Mouse (Mus musculus) forebrain, postnatal 0 days (tissue): ENCODE measurements around the gene Rel. TPM values are rescaled to one million over a fixed set of nuclear protein-coding genes. Genes with fewer than 3 reads are reported as not detected.

Source experiments
- ATAC-seq: fragments of 200-750 bp; cut with Nextera tagmentation; 2 replicates; pipeline ENCODE4 v1.8.0; 2017; ENCODE audit warnings: mild to moderate bottlenecking, moderate library complexity
- DNase-seq: peaks from one replicate; pipeline ENCODE4 v3.0.0-alpha.2; 2015
- H3K27ac ChIP-seq: fragments of 300-500 bp; sonication (generic); 2 replicates; pipeline ENCODE4 v1.5.1; 2014; ENCODE audit warnings: low read depth, mild to moderate bottlenecking, antibody characterized with exemption, low read length, moderate library complexity, mixed read lengths
- H3K27me3 ChIP-seq: fragments of 300-500 bp; sonication (generic); 2 replicates; pipeline ENCODE4 v1.6.1; 2014; ENCODE audit warnings: mild to moderate bottlenecking, low read length, mixed read lengths; ENCODE audit not compliant: insufficient read depth
- H3K36me3 ChIP-seq: fragments of 300-500 bp; sonication (generic); 2 replicates; pipeline ENCODE4 v1.6.1; 2014; ENCODE audit warnings: mild to moderate bottlenecking, moderate library complexity; ENCODE audit not compliant: insufficient read depth
- H3K4me1 ChIP-seq: fragments of 300-500 bp; sonication (generic); 2 replicates; pipeline ENCODE4 v1.6.1; 2014; ENCODE audit warnings: antibody characterized with exemption; ENCODE audit not compliant: insufficient read depth
- H3K4me2 ChIP-seq: fragments of 300-500 bp; sonication (generic); 2 replicates; pipeline ENCODE4 v1.6.1; 2014; ENCODE audit warnings: low read depth, mild to moderate bottlenecking, moderate library complexity
- H3K4me3 ChIP-seq: fragments of 300-500 bp; sonication (generic); 2 replicates; pipeline ENCODE4 v1.5.1; 2014; ENCODE audit warnings: low read depth, low read length, mixed read lengths
- H3K9ac ChIP-seq: fragments of 300-500 bp; sonication (generic); 2 replicates; pipeline ENCODE4 v1.6.1; 2014; ENCODE audit warnings: mild to moderate bottlenecking
- H3K9me3 ChIP-seq: fragments of 300-500 bp; sonication (generic); 2 replicates; pipeline ENCODE4 v1.6.1; 2016; ENCODE audit warnings: low read length
- CTCF ChIP-seq: sonication (generic); IDR thresholded peaks from 2 replicates; pipeline ENCODE4 v1.5.1; 2016; ENCODE audit warnings: antibody characterized with exemption, control low read depth, low read depth
- WGBS: fragments of 180-500 bp; shearing (Covaris S2); extraction: QIAGEN DNeasy Blood & Tissue Kit; methylation state at CpG from one replicate; pipeline ENCODE4 v1.1.7; 2014; 5-methylcytosine and 5-hydroxymethylcytosine counted together
- polyA plus RNA-seq: library from polyadenylated mRNA; unstranded; fragments of >200 nt; fragmentation: Nextera tagmentation; extraction: Ambion mirVana; gene quantifications from 2 replicates; pipeline ENCODE4 v1.2.1, GENCODE M21; 2015
- total RNA-seq: library from RNA; depleted of rRNA; stranded (reverse); fragments of >200 nt; gene quantifications from 2 replicates; pipeline ENCODE4 v1.2.3, GENCODE M21; 2014; rRNA removed

Rel gene
- total and polyA plus RNA-seq, 2 experiments from 2014 or later = 0.39 to 0.48 TPM

DNA sequence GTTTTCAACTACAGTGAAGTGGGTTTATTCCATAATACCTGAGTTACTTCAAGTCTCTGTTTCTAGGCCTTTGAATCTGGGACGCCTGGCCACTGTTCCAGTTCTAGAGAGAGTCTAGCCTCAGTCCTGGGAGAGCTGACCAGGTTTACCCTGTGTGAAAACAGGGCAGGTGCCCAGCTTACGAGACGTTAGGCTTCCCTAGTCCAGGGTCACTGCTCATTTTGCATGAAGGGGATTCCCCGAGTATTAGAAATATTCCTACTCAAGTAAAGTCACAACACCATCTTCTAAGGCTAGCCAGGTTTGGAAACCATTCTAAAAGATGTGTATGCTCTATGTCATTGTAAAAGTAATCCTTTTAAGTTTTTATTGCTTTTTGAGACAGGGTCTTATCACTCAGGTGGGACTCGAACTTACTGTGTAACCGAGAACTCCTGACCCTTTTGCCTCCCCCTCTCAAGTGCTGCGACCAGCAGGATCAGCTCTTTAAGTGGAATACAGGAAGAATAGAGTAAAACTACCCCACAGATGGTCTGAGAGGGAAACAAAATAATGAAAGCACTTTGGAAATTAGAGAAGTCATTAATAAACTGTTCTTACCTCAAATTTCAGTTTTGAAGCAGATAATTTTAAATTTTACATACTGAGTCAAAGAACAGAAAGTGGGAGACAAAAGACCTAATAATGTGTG, 66.0 kb downstream of the Rel start:
- 79% methylated on average over 7 of the region's 7 CpGs for WGBS
- H3K4me3 ChIP-seq = no peak overlapping the region
- H3K27me3 ChIP-seq = no peaks in the 10 kb centered on the region
- H3K4me1 ChIP-seq = no peaks in the 10 kb centered on the region
- H3K36me3 ChIP-seq = peaks cover 25% of the 10 kb centered on the region
- ATAC-seq (no peak), DNase-seq (no peak)
- H3K27ac ChIP-seq = no peak overlapping the region
- TF ChIP-seq CTCF = no peak
- no peaks in the 10 kb centered on the region for H3K9me3 ChIP-seq
- no peak overlapping the region for H3K4me2 ChIP-seq
- no peak overlapping the region for H3K9ac ChIP-seq

DNA sequence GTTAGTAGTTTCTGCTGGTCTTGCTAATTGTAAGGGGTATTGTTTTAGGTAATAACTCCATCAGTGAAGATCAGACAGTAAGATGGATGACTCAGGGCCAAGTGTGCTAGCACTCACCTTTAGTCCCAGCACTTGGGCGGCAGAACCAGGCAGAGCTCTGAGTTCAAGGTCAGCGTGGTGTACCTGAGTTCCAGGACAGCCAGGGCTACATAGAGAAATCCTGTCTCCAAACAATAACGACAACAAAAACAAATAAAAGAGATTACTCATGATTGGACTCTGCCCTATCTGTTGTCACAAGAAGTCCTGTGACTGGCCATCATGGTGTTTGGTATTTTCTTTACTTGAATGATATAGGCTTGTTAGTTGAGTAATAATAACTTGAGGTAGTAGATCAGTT, 68.9 kb downstream of the Rel start:
- Histone ChIP-seq H3K27ac (no peak overlapping the region), H3K9ac (no peak overlapping the region), H3K4me3 (no peak overlapping the region), H3K4me1 (no peaks in the 10 kb centered on the region), H3K36me3 (peaks cover 8% of the 10 kb centered on the region), H3K27me3 (no peaks in the 10 kb centered on the region), H3K4me2 (no peak overlapping the region), H3K9me3 (no peaks in the 10 kb centered on the region)
- WGBS = 93% methylated on average over 3 of the region's 3 CpGs
- ATAC-seq (no peak), DNase-seq (no peak)
- no peak for TF ChIP-seq CTCF

DNA sequence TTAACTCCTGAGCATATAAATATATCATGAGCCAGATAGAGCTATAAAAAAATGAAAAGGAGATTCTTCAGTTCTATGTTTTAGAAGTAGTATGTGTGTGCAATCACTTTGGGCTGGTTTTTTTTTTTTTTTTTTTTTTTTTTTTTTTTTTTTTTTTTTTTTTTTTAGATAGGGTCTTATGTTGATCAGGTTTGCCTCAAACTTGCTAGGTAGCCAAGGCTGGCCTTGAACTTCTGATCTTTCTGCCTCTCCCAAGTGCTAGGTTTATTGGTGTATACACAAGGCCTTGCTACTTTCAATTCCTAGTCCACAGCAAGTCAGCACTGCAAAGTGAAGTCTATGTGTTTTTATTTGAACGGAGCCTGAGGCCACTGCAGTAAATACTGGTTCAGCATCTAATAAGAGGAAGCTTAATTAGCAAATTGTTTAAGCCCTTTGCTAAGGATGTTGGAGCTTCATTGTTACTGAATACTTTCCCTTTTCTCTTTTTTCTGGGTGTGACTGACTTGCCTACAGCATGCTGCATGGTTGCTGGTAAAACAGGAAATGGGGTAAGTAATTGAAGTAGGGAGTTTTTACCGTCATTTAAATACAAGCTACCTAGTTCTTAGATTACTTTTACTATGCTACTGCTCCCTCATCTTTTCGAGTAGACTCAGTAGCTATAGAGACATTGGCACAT, 71.2 kb downstream of the Rel start:
- H3K36me3 ChIP-seq = peaks cover 6% of the 10 kb centered on the region
- ATAC-seq (no peak), DNase-seq (no peak)
- TF ChIP-seq CTCF = no peak
- no peak overlapping the region for H3K27ac ChIP-seq
- no peaks in the 10 kb centered on the region for H3K4me1 ChIP-seq
- H3K27me3 ChIP-seq = no peaks in the 10 kb centered on the region
- no peak overlapping the region for H3K4me3 ChIP-seq
- no peak overlapping the region for H3K9ac ChIP-seq
- no peaks in the 10 kb centered on the region for H3K9me3 ChIP-seq
- WGBS = 45% methylated on average over 3 of the region's 3 CpGs
- no peak overlapping the region for H3K4me2 ChIP-seq

DNA sequence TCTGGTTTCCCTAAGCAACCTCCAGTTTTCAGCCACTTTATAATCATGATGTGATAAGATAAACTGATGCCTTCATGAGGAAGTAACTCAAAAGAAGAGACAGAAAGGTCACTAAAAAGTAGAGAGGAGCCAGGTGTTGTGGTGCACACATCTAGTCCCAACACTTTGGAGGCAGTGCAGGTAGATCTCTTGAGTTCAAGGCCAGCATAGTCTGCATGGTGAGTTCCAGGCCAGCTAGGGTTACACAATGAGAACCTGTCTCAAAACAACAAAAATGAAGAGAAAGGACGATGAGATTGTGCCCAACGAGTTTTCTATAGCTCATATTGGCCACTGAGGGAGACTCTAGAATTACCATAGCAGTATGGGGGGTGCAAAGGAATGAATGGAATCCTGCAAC, 72.2 kb downstream of the Rel start:
- no peaks in the 10 kb centered on the region for H3K27me3 ChIP-seq
- 57% methylated on average over 2 of the region's 2 CpGs for WGBS
- no peaks in the 10 kb centered on the region for H3K9me3 ChIP-seq
- H3K4me3 ChIP-seq = no peak overlapping the region
- DNase-seq (no peak), ATAC-seq (no peak)
- H3K4me1 ChIP-seq = no peaks in the 10 kb centered on the region
- H3K36me3 ChIP-seq = peaks cover 4% of the 10 kb centered on the region; the same call in 1 of the 2 replicates
- H3K27ac ChIP-seq = no peak overlapping the region
- H3K9ac ChIP-seq = no peak overlapping the region
- no peak overlapping the region for H3K4me2 ChIP-seq
- no peak for TF ChIP-seq CTCF

DNA sequence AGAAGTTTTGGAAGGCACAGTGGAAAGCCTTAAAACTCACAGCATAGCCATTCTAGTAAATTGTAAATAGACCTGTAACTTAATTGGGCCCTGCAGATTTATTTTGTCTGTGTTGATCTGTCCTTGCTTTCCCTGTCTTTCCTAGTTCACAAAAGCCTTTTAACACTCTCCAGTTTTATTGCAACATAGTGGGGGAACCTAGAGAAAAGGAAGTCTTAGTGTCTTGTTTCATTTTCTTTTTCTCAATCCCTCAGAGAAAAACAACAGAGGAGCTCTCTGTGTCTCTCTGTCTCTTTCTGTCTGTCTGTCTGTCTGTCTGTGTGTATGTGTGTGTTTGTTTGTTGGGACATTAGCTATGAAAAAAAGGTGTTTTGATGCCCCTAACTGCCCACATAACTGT, 74.9 kb downstream of the Rel start:
- H3K4me2 ChIP-seq = no peak overlapping the region
- no peaks in the 10 kb centered on the region for H3K9me3 ChIP-seq
- ATAC-seq (no peak), DNase-seq (no peak)
- no peak overlapping the region for H3K4me3 ChIP-seq
- no peak overlapping the region for H3K27ac ChIP-seq
- no peaks in the 10 kb centered on the region for H3K4me1 ChIP-seq
- H3K9ac ChIP-seq = no peak overlapping the region
- no peaks in the 10 kb centered on the region for H3K27me3 ChIP-seq
- 0 out of 2 replicates have a peak, but pooled peaks cover 3% of the 10 kb centered on the region for H3K36me3 ChIP-seq
- no peak for TF ChIP-seq CTCF

DNA sequence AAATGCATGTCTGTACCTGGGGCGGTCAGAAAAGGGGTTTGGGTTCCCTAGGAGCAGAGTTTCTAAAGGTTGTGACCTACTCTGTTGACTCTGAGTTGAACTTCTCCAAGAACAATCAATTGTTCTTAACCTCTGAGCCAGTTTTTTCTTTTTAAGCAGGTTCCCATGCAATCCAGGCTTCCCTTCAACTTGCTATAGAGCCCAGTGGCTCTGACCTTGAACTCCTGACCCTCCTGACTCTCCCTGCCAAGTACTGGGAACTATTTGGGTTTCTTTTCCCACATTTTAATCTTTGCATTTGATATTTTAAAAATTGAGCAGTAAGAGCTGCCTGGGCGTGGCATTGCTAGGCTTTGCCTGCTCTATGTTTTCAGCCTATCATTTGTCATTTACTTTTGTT, 77.5 kb downstream of the Rel start:
- no peak for DNase-seq
- no peaks in the 10 kb centered on the region for H3K9me3 ChIP-seq
- no peak for ATAC-seq
- no peaks in the 10 kb centered on the region for H3K4me1 ChIP-seq
- H3K36me3 ChIP-seq = 0 out of 2 replicates have a peak, but pooled peaks cover 3% of the 10 kb centered on the region
- TF ChIP-seq CTCF = no peak
- H3K9ac ChIP-seq = no peak overlapping the region
- 97% methylated on average over 2 of the region's 2 CpGs for WGBS
- no peak overlapping the region for H3K27ac ChIP-seq
- H3K4me2 ChIP-seq = no peak overlapping the region
- no peak overlapping the region for H3K4me3 ChIP-seq
- H3K27me3 ChIP-seq = no peaks in the 10 kb centered on the region

DNA sequence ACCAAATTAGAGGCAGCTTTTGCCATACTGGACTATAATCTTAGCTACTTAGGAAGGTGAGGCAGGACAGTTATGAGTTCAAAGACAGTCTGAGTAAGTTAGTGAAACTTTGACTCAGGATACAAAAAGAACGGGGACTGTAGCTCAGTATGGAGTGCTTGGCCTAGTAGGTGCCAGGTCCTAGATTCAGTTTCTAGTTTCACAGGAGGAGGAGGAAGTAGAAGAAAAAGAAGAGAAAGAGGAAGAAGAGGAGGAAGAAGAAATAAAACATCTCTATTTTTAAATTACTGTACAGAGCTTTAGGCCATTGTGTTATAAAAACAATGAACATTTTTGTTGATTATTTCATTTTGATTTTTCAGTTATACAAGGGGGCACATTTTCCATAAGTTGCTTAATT, 82.7 kb downstream of the Rel start:
- TF ChIP-seq CTCF = no peak
- no peaks in the 10 kb centered on the region for H3K9me3 ChIP-seq
- H3K4me1 ChIP-seq = no peaks in the 10 kb centered on the region
- H3K4me3 ChIP-seq = no peak overlapping the region
- H3K4me2 ChIP-seq = no peak overlapping the region
- 93% methylated on average over 1 of the region's 1 CpGs for WGBS
- H3K27me3 ChIP-seq = no peaks in the 10 kb centered on the region
- DNase-seq (no peak), ATAC-seq (no peak)
- no peak overlapping the region for H3K27ac ChIP-seq
- peaks cover 11% of the 10 kb centered on the region; the same call in 1 of the 2 replicates for H3K36me3 ChIP-seq
- H3K9ac ChIP-seq = no peak overlapping the region

Other genes with a start within 250 kb of the Rel start
- 0.38 TPM in 1 of 2 replicates, not detected in the other for gene 1700093K21Rik, start 249.8 kb downstream of the Rel start, total RNA-seq
- 0.20 and 0.27 TPM in 2 replicates for gene 1700093K21Rik, start 249.8 kb downstream of the Rel start, polyA plus RNA-seq
- gene 0610010F05Rik, start 137.3 kb downstream of the Rel start, total RNA-seq = 128 and 140 TPM in 2 replicates
- gene 0610010F05Rik, start 137.3 kb downstream of the Rel start, polyA plus RNA-seq = 114 and 126 TPM in 2 replicates
- 17.8 and 18.0 TPM in 2 replicates for gene Pus10, start 105.3 kb downstream of the Rel start, total RNA-seq
- gene Pus10, start 105.3 kb downstream of the Rel start, polyA plus RNA-seq = 6.8 and 9.0 TPM in 2 replicates
- gene Pex13, start 105.0 kb downstream of the Rel start, total RNA-seq = 23.5 and 25.1 TPM in 2 replicates
- gene Pex13, start 105.0 kb downstream of the Rel start, polyA plus RNA-seq = 24.9 and 26.0 TPM in 2 replicates
- 27.3 and 28.1 TPM in 2 replicates for gene Papolg, start 124.3 kb upstream of the Rel start, total RNA-seq
- 8.3 and 10.7 TPM in 2 replicates for gene Papolg, start 124.3 kb upstream of the Rel start, polyA plus RNA-seq